Mouse (Mus musculus) CD4-positive, CD25-positive, alpha-beta regulatory T cell (primary cell): ENCODE measurements around the gene Adgrg1. TPM values are rescaled to one million over a fixed set of nuclear protein-coding genes. Genes with fewer than 3 reads are reported as not detected.

Source experiments
- polyA plus RNA-seq: library from polyadenylated mRNA; unstranded; fragments of 100-300 nt; shearing (Covaris generic); gene quantifications from one replicate; pipeline ENCODE4 v1.2.1, GENCODE M21; 2017

Gene Adgrg1
- polyA plus RNA-seq = 4.9 TPM

DNA sequence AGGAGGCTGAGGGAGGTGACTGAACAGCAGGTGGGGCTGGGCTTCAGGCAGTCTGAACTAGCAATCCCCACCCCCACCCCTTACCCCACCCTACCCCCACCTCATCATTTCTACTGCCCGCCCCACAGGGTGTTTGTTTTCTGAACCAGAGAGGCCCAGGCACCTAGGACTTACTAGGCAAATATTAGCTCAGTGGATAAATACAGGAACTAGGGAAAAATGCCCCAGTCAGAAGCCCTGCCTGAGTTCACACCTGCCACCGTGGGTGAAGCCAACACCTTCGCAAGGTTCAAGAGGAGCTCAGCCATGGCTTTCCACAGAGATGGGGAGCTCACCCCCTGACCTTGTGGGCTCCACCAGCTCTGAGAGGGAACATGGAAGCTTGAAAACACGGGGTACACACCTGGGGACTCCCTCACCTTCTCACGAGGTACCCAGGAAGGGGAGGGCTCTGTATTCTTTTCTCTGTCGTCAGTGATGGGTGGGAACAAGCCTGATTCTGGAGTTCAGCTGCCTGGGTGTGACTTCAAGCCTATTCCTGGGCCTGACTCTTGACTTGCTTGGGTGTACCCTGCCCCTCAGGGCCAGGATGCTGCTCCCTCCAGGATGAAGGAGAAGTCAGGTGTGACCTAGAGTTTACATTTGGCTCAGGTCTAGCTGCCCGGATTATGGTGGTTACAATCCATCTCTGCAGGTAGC, at the start of gene Adgrg1:
TSS of gene Adgrg1 (plus strand) at position 285 of the 699 bp plus-strand sequence.

DNA sequence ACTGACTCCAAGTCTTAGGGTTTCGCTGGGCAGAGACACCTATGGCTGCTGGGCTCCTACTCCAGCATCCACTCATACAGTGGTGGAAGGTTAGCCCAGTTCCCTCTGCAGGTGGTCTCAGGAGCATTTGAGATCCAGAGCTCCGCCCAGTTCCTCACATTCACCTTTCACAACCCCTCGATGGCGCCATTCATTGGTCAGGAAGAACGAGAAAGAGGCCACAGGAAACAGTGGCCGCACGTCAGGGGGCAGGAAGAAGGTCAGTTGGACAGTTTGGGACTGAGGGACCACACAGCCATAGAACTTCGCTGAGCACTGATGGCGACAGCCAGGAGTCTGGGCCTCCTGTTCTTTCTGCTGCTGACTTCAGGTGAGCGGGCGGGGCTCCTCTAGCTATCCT, 42.9 kb downstream of the Adgrg1 start, which contains the start of gene Adgrg3:
TSS of gene Adgrg3 (plus strand) at position 242 of the 400 bp plus-strand sequence.

DNA sequence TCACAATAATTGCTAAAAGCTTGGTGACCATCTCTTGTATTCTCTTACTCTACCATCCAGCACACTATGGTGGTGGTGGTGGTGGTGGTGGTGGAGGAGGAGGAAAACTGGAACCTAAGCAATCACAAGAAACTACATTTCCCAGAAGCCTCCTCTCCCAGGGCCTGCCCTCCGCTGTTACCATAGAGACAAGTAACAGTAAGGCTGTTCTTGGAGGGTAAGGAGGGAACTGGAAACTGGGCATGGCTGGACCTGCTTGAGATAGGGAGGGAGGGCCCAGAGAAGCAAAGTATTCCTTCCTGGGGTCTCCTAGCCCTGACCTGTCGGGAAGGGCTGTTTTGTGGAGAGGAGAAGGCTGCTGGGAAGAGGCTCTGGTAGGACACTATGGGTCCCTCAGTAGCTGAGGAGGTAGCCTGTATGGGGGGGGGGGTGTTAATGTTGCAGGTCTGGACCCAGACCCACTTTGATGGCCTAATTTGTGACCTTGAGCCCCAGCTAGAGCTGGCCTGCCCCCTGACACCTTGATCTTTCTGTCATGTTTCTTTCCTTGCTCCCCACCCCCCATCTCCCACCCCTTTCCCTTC, 80.5 kb downstream of the Adgrg1 start, which contains the start of gene Drc7:
TSS of gene Drc7 (plus strand) at position 177 of the 584 bp plus-strand sequence.

Other genes starting within 250 kb of the Adgrg1 start
- gene Ccl22, start 229.2 kb upstream of the Adgrg1 start, polyA plus RNA-seq = not detected
- gene Cx3cl1, start 202.7 kb upstream of the Adgrg1 start, polyA plus RNA-seq = 0.31 TPM
- not detected for gene Ccl17, start 164.3 kb upstream of the Adgrg1 start, polyA plus RNA-seq
- 66.1 TPM for gene Coq9, start 136.4 kb upstream of the Adgrg1 start, polyA plus RNA-seq
- gene Ciapin1, start 136.4 kb upstream of the Adgrg1 start, polyA plus RNA-seq = 91.4 TPM
- gene Polr2c, start 117.3 kb upstream of the Adgrg1 start, polyA plus RNA-seq = 105 TPM
- 3.1 TPM for gene Dok4, start 98.4 kb upstream of the Adgrg1 start, polyA plus RNA-seq
- 0.87 TPM for gene Ccdc102a, start 56.7 kb upstream of the Adgrg1 start, polyA plus RNA-seq
- not detected for gene Adgrg5, start 51.1 kb upstream of the Adgrg1 start, polyA plus RNA-seq
- 0.48 TPM for gene Adgrg3, start 42.9 kb downstream of the Adgrg1 start, polyA plus RNA-seq
- gene Drc7, start 80.4 kb downstream of the Adgrg1 start, polyA plus RNA-seq = not detected
- 16.0 TPM for gene Katnb1, start 106.4 kb downstream of the Adgrg1 start, polyA plus RNA-seq
- 3.9 TPM for gene Kifc3, start 228.1 kb downstream of the Adgrg1 start, polyA plus RNA-seq